Mouse (Mus musculus) liver, embryonic 11.5 days (tissue): ENCODE measurements around the gene Sapcd2. TPM values are rescaled to one million over a fixed set of nuclear protein-coding genes. Genes with fewer than 3 reads are reported as not detected.

Experiments used
- ATAC-seq: fragments of 200-750 bp; cut with Nextera tagmentation; replicated peaks from 2 replicates; pipeline ENCODE4 v1.8.0; 2017; ENCODE audit warnings: moderate number of reproducible peaks, mild to moderate bottlenecking, moderate TSS enrichment, moderate library complexity; ENCODE audit not compliant: low FRiP score
- DNase-seq: peaks from one replicate; pipeline ENCODE4 v3.0.0-alpha.2; 2017; ENCODE audit warnings: low spot score
- H3K27ac ChIP-seq: fragments of 300-500 bp; sonication (generic); 2 replicates; pipeline ENCODE4 v1.5.1; 2014; ENCODE audit warnings: mild to moderate bottlenecking, low read depth, low read length, control low read depth
- H3K27me3 ChIP-seq: fragments of 300-500 bp; sonication (generic); replicated peaks from 2 replicates; pipeline ENCODE4 v1.6.1; 2014; ENCODE audit warnings: low read length, mixed read lengths; ENCODE audit not compliant: control insufficient read depth, insufficient read depth
- H3K36me3 ChIP-seq: fragments of 300-500 bp; sonication (generic); 2 replicates; pipeline ENCODE4 v1.6.1; 2014; ENCODE audit warnings: mild to moderate bottlenecking, low read length, moderate library complexity, mixed read lengths; ENCODE audit not compliant: control insufficient read depth, insufficient read depth
- H3K4me1 ChIP-seq: fragments of 300-500 bp; sonication (generic); replicated peaks from 2 replicates; pipeline ENCODE4 v1.6.1; 2014; ENCODE audit warnings: low read length, mixed read lengths; ENCODE audit not compliant: control insufficient read depth, insufficient read depth
- H3K4me2 ChIP-seq: fragments of 300-500 bp; sonication (generic); 2 replicates; pipeline ENCODE4 v1.6.1; 2014; ENCODE audit warnings: mild to moderate bottlenecking, control low read depth, moderate library complexity
- H3K4me3 ChIP-seq: fragments of 300-500 bp; sonication (generic); 2 replicates; pipeline ENCODE4 v1.5.1; 2014; ENCODE audit warnings: low read depth, low read length, control low read depth
- H3K9ac ChIP-seq: fragments of 300-500 bp; sonication (generic); 2 replicates; pipeline ENCODE4 v1.6.1; 2014; ENCODE audit warnings: low read depth, low read length, control low read depth
- H3K9me3 ChIP-seq: fragments of 300-500 bp; sonication (generic); 2 replicates; pipeline ENCODE4 v1.6.1; 2016; ENCODE audit warnings: low read length, inconsistent platforms, mixed read lengths; ENCODE audit not compliant: control insufficient read depth
- WGBS: fragments of 180-500 bp; shearing (Covaris S2); extraction: QIAGEN DNeasy Blood & Tissue Kit; methylation state at CpG from one replicate; pipeline ENCODE4 v1.1.7; 2014; 5-methylcytosine and 5-hydroxymethylcytosine counted together
- polyA plus RNA-seq: library from polyadenylated mRNA; unstranded; fragments of >200 nt; fragmentation: Nextera tagmentation; extraction: Ambion mirVana; gene quantifications from 2 replicates; pipeline ENCODE4 v1.2.1, GENCODE M21; 2014

The Sapcd2 gene
- polyA plus RNA-seq, 1 experiment from 2014 or later: 51.0 TPM

GRCm38 (mm10) chr2:25364761-25365090, 7.4 kb upstream of the Sapcd2 start:
- Histone ChIP-seq H3K4me2 (peak overlapping the region; percentile 100), H3K4me3 (peak overlapping the region; percentile 77), H3K9me3 (no peaks in the 10 kb centered on the region), H3K27me3 (peaks cover 2% of the 10 kb centered on the region), H3K9ac (peak overlapping the region; percentile 74), H3K4me1 (peaks cover 9% of the 10 kb centered on the region), H3K36me3 (no peaks in the 10 kb centered on the region), H3K27ac (no peak overlapping the region)
- 25% methylated on average over 9 of the region's 9 CpGs for WGBS
- DNase-seq (no peak), ATAC-seq (peak; percentile 14; the same call in 1 of the 2 replicates)

DNA sequence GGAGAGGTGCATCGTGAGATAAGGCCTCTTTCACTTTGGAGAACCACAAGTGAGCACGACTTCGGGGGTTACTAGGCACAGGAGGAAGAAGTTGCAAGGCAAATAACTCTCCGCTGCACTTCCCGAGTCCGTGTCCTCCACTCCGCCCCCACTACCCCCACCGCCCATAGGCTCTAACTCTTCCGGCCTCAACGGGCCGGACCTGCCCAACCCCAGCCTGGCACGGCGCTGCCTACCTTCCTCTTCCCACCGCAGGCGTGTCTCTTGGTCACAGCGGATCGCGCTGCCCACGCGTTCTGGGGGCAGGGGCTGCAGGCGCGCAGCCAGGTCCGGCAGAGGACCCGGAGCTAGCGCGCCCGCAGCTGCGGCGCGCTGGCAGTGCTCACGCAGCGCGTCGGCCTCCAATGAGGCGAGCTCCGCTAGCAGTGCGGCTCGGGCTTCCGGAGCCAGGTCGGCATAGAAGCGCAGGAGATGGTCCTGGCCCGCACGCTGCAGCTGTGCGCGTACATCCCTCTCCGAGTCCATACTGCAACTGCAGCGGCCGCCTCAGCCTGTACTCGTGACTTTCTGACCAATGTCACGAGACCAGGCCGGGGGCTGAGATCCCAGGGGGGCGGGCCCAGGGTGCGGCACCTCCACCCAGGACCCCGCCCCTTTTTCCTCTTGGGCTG, 6.9 kb upstream of the Sapcd2 start, which contains the start of gene Uap1l1:
Gene Uap1l1 (minus strand): TSS at position 592 of the 671 bp plus-strand sequence.
- H3K36me3 ChIP-seq: no peaks in the 10 kb centered on the region
- H3K27ac ChIP-seq: no peak within 1 kb of the TSS
- H3K9ac ChIP-seq: peak within 1 kb of the TSS; percentile 74
- WGBS: under 1% methylated on average over 54 of the region's 54 CpGs
- no peaks in the 10 kb centered on the region for H3K9me3 ChIP-seq
- peaks cover 2% of the 10 kb centered on the region for H3K27me3 ChIP-seq
- H3K4me2 ChIP-seq: peak within 1 kb of the TSS; percentile 100
- peak within 1 kb of the TSS; percentile 77 for H3K4me3 ChIP-seq
- peak; percentile 83 for DNase-seq
- H3K4me1 ChIP-seq: peaks cover 9% of the 10 kb centered on the region
- ATAC-seq: peak; percentile 76

DNA sequence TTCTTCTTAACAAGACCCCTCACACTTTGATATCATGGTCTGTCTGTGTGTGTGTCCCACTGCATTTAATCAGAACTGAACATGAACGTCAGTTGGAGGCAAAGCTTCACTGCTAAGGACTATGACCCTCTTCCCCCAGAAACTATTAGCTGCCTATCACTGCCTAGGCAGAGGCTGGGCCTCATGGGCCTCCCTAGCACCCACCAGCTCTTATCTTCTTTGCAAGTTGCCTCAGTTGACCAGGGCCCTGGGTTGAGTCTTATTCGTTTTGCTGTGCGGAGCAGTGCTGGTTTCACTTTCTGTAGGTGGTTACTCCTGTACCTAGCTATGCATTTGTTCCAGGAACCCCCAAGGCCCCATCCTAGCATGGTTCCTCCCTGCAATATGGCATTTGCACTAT, 2.1 kb upstream of the Sapcd2 start:
- Histone ChIP-seq H3K36me3 (peaks cover 6% of the 10 kb centered on the region; the same call in 1 of the 2 replicates), H3K4me2 (peak overlapping the region; percentile 59), H3K4me1 (peaks cover 37% of the 10 kb centered on the region), H3K9ac (peak overlapping the region; percentile 46; the same call in 1 of the 2 replicates), H3K27me3 (0 out of 2 replicates have a peak, but pooled peaks cover 2% of the 10 kb centered on the region), H3K27ac (peak overlapping the region; percentile 67), H3K9me3 (no peaks in the 10 kb centered on the region), H3K4me3 (0 out of 2 replicates have a peak overlapping the region, but pooled peaks have one; percentile 3)
- ATAC-seq: peak; percentile 80
- DNase-seq: no peak
- 46% methylated on average over 3 of the region's 3 CpGs for WGBS

DNA sequence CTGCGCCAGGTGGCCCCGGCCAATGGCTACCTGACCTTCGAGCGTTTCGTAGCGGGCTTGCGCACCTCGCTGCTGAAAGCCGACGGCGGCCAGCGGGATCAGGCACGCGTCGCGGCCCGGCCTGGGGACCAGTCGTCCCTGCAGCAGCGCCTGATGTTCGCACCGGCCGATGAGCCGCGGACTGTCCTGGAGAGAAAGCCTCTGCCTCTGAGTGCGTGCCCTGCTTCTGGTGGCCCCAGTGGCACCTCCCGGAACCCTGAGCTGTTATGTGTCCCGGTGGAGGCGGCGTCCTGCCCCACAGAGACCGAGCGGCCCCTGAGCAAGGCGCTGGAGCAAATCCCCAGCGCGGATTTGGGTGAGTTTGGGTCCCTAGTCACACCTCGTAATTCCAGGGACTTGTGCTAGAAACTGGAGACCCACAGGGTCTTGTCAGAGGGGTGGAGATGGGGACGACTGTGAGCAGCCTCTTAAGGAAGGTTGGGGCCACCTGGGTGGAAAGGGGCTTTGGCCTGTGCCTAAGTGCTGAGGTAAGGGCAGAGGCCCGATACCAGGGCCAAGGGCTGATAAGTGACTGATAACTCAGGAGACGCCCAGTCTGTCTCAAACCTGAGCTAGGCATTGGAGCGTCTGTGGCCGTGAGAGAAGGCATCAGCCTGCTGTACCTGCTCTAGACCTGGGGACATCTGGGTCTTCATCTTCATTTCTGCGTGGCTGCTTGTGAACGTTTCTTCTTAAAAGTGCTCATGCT, 697 bp downstream of the Sapcd2 start:
- WGBS: 2% methylated on average over 42 of the region's 42 CpGs
- H3K4me1 ChIP-seq: peaks cover 34% of the 10 kb centered on the region
- H3K4me2 ChIP-seq: peak overlapping the region; percentile 78
- peak; percentile 56 for DNase-seq
- H3K9ac ChIP-seq: peak overlapping the region; percentile 75
- H3K9me3 ChIP-seq: no peaks in the 10 kb centered on the region
- ATAC-seq: peak; percentile 46; the same call in 1 of the 2 replicates
- H3K27ac ChIP-seq: peak overlapping the region; percentile 91
- H3K27me3 ChIP-seq: 0 out of 2 replicates have a peak, but pooled peaks cover 2% of the 10 kb centered on the region
- H3K36me3 ChIP-seq: peaks cover 22% of the 10 kb centered on the region
- H3K4me3 ChIP-seq: peak overlapping the region; percentile 71

- ATAC-seq: no peak
- H3K4me1 ChIP-seq: peaks cover 34% of the 10 kb centered on the region
These were observed 1.3 kb downstream of the Sapcd2 start for GRCm38 (mm10) chr2:25373431-25373830.

GRCm38 (mm10) chr2:25376589-25376988, 4.5 kb downstream of the Sapcd2 start:
- H3K27ac ChIP-seq: no peak overlapping the region
- H3K36me3 ChIP-seq: peaks cover 22% of the 10 kb centered on the region
- 61% methylated on average over 4 of the region's 4 CpGs for WGBS
- no peaks in the 10 kb centered on the region for H3K9me3 ChIP-seq
- no peak overlapping the region for H3K4me3 ChIP-seq
- no peak overlapping the region for H3K9ac ChIP-seq
- H3K4me2 ChIP-seq: no peak overlapping the region
- peaks cover 19% of the 10 kb centered on the region for H3K4me1 ChIP-seq
- 0 out of 2 replicates have a peak, but pooled peaks cover 2% of the 10 kb centered on the region for H3K27me3 ChIP-seq
- ATAC-seq (no peak), DNase-seq (no peak)

More at GRCm38 (mm10) chr2:25373431-25373830, 1.3 kb downstream of the Sapcd2 start:
- DNase-seq: no peak
- 60% methylated on average over 2 of the region's 2 CpGs for WGBS
- peaks cover 22% of the 10 kb centered on the region for H3K36me3 ChIP-seq
- peak overlapping the region; percentile 71 for H3K4me3 ChIP-seq
- no peaks in the 10 kb centered on the region for H3K9me3 ChIP-seq
- H3K9ac ChIP-seq: peak overlapping the region; percentile 75
- no peaks in the 10 kb centered on the region for H3K27me3 ChIP-seq
- peak overlapping the region; percentile 78 for H3K4me2 ChIP-seq
- H3K27ac ChIP-seq: no peak overlapping the region

- H3K4me2 ChIP-seq: no peak overlapping the region
- ATAC-seq (no peak), DNase-seq (no peak)
- no peaks in the 10 kb centered on the region for H3K36me3 ChIP-seq
- H3K4me3 ChIP-seq: no peak overlapping the region
- no peaks in the 10 kb centered on the region for H3K9me3 ChIP-seq
- no peaks in the 10 kb centered on the region for H3K4me1 ChIP-seq
- H3K27me3 ChIP-seq: 0 out of 2 replicates have a peak, but pooled peaks cover 2% of the 10 kb centered on the region
- H3K27ac ChIP-seq: no peak overlapping the region
- no peak overlapping the region for H3K9ac ChIP-seq
- 66% methylated on average over 5 of the region's 5 CpGs for WGBS
These were observed 12.4 kb downstream of the Sapcd2 start for GRCm38 (mm10) chr2:25384492-25384891.

- peaks cover 24% of the 10 kb centered on the region for H3K27me3 ChIP-seq
These were observed 19.1 kb downstream of the Sapcd2 start for GRCm38 (mm10) chr2:25391266-25391665.

More at GRCm38 (mm10) chr2:25391266-25391665, 19.1 kb downstream of the Sapcd2 start:
- H3K36me3 ChIP-seq: no peaks in the 10 kb centered on the region
- H3K4me2 ChIP-seq: no peak overlapping the region
- no peaks in the 10 kb centered on the region for H3K9me3 ChIP-seq
- ATAC-seq: no peak
- 68% methylated on average over 5 of the region's 5 CpGs for WGBS
- H3K27ac ChIP-seq: no peak overlapping the region
- H3K4me3 ChIP-seq: no peak overlapping the region
- DNase-seq: no peak
- H3K9ac ChIP-seq: no peak overlapping the region
- H3K4me1 ChIP-seq: peaks cover 5% of the 10 kb centered on the region
